Mouse (Mus musculus): ENCODE data around the gene Fsip1.

DNA sequence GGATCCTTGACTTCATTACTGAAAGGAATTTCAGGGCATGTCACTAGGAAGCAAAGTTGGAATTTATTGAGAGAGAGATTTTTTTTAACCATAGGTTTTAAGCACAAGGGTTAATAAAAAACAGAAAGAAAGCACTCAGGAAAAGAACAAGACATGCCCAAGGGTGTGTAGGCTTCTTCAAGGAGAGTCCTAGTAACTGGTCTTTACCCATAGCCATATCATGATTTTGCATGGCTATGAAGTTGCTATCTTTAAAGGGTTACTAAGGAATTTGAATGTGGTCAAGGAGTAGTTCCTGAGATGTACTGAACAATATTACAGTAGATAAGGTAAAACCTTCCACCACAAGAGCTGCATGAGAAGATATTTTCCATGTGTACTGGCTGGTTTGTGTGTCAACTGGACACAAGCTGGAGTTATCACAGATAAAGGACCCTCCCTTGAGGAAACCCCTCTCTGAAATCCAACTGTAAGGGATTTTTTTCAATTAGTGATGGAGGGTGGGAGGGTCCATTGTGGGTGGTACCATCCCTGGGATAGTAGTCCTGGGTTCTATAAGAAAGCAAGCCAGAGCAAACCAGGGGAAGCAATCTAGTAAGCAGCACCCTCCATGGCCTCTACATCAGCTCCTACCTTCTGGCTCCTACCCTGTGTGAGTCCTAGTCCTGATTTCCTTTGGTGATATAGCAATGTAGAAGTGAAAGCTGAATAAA, 76.7 kb downstream of the Fsip1 start:
- TF ChIP-seq POLR2A (IDR thresholded peaks at IDR 0.05; ENCODE audit: borderline replicate concordance, low read depth, low read length), result no peak
- TF ChIP-seq CTCF (IDR thresholded peaks at IDR 0.05; ENCODE audit: low read depth, low read length), result no peak
